Mouse (Mus musculus) bone marrow macrophage, adult 2 months (primary cell): ENCODE results near the gene Rho. TPM values are rescaled to one million over a fixed set of nuclear protein-coding genes. Genes with fewer than 3 reads are reported as not detected.

ENCODE experiments used
- H3K27ac ChIP-seq: 2 replicates; pipeline ENCODE4 v1.5.1; 2012; ENCODE audit warnings: low read depth, low read length; ENCODE audit not compliant: insufficient read depth
- H3K4me1 ChIP-seq: 2 replicates; pipeline ENCODE4 v1.6.1; 2012; ENCODE audit warnings: low read length; ENCODE audit not compliant: control insufficient read depth, insufficient read depth
- H3K4me3 ChIP-seq: 2 replicates; pipeline ENCODE4 v1.5.1; 2012; ENCODE audit warnings: mild to moderate bottlenecking, low read length, moderate library complexity; ENCODE audit not compliant: insufficient read depth
- CTCF ChIP-seq: IDR thresholded peaks from 2 replicates; pipeline ENCODE4 v1.5.1; 2012; ENCODE audit warnings: low read depth, mild to moderate bottlenecking, low read length, moderate library complexity
- POLR2A ChIP-seq: IDR thresholded peaks from 2 replicates; pipeline ENCODE4 v1.6.1; 2012; ENCODE audit warnings: mild to moderate bottlenecking, low read depth, low read length, borderline replicate concordance
- polyA plus RNA-seq: library from polyadenylated mRNA; stranded (reverse); fragments of >200 nt; gene quantifications from 2 replicates; pipeline ENCODE4 v1.2.4, GENCODE M21; 2012; ENCODE audit not compliant: missing spikeins, insufficient read depth, insufficient read length

Gene Rho
- polyA plus RNA-seq, 1 experiment: not detected

- H3K27ac ChIP-seq: no peak overlapping the region
- no peak overlapping the region for H3K4me3 ChIP-seq
- peaks cover 21% of the 10 kb centered on the region for H3K4me1 ChIP-seq
- TF ChIP-seq POLR2A: no peak
- no peak for TF ChIP-seq CTCF
Observed at GRCm38 (mm10) chr6:115914511-115915202, 16.9 kb upstream of the Rho start.

DNA sequence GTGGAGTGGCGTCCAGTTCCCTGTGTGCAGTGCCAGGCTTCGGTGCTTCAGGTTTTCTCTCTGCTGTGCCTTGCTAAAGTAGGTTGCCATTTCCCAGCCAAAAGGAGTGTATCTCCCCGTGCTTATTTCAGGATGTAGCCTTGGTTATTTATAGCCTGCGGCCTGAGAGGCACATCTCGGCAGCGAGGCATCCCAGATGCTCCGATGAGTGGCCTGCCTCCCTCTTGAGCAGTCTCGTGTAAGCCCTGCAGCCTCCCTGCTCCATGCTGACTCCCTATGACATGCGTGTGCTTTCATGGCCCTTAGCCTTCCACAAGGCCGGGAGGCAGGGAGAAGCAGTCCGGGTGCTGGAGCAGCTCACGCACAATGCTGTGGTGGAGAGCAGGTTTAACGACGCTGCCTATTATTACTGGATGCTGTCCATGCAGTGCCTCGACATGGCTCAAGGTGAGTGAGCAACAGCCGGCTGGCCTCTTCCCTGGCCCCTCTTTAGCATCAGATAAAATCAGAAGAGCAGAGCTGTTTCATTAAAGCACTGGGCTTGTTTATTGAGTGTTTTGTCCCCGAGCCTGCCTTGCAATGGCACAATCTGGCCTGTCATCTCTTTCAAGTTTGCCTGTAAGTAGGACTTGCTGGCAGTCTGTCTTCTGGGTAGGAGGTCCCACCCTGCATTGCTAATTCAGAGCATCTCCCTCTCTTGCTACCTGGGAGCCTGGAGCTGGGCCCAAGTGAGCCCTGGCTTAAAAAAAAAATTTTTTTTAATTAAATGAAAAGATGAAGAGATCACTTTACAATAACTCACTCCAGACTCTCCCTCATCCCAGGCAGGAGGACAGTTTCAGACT lies 15.7 kb upstream of the Rho start:
- Histone ChIP-seq H3K27ac (no peak overlapping the region), H3K4me3 (no peak overlapping the region), H3K4me1 (peaks cover 12% of the 10 kb centered on the region)
- TF ChIP-seq CTCF: no peak
- no peak for TF ChIP-seq POLR2A

GRCm38 (mm10) chr6:115916611-115917010 lies 14.9 kb upstream of the Rho start:
- Histone ChIP-seq H3K4me1 (peaks cover 6% of the 10 kb centered on the region), H3K27ac (no peak overlapping the region), H3K4me3 (no peak overlapping the region)
- TF ChIP-seq POLR2A: no peak
- no peak for TF ChIP-seq CTCF

- no peak overlapping the region for H3K4me3 ChIP-seq
- TF ChIP-seq CTCF: no peak
- TF ChIP-seq POLR2A: no peak
- H3K27ac ChIP-seq: no peak overlapping the region
- no peaks in the 10 kb centered on the region for H3K4me1 ChIP-seq
Observed at GRCm38 (mm10) chr6:115918615-115919014, 12.9 kb upstream of the Rho start.

DNA sequence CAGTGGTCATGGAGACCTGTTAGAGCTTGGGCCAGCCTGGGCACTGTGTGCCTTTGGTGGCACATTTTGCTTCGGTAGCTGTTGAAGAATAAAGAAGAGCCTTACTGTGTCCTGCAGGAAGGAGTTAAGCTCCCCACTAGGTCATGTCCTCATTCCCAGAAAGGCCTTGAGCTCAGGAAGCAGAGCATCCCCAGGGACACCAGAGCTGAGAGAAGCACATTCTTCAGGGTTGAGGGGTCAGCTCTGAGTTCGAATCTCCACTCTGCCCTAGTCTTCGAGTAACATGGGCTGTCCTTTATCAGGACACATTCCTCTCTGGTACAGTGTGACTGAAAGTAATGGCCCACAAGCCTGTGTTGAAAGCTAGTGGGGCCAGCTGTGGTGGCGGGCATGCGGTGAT lies 11.7 kb upstream of the Rho start:
- H3K4me1 ChIP-seq: no peaks in the 10 kb centered on the region
- no peak for TF ChIP-seq POLR2A
- TF ChIP-seq CTCF: no peak
- H3K27ac ChIP-seq: no peak overlapping the region
- H3K4me3 ChIP-seq: no peak overlapping the region

- no peak overlapping the region for H3K4me3 ChIP-seq
- H3K4me1 ChIP-seq: peaks cover 5% of the 10 kb centered on the region
- H3K27ac ChIP-seq: no peak overlapping the region
- no peak for TF ChIP-seq CTCF
Observed at GRCm38 (mm10) chr6:115924829-115925228, 6.7 kb upstream of the Rho start.

DNA sequence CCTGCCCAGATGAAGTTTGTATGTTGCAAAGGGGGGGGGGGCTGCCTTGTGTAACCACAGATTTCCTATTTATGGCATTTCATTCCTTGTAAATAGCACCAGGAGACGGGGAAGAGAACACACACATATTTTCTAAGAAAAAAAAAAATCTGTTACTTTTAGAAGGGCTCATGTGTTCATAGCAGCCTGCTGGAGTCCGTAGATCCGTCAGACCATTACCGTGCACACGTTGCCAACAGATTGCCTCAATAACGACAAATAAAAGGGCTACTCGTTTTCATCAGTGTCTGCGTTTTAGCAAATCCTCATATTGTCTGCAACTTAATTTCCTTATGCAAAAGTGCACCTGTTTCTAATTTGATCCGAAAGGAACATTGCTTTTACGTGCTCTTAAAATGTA lies 5.1 kb upstream of the Rho start:
- Histone ChIP-seq H3K4me3 (no peak overlapping the region), H3K27ac (no peak overlapping the region), H3K4me1 (peaks cover 5% of the 10 kb centered on the region)
- TF ChIP-seq CTCF (no peak), POLR2A (no peak)

DNA sequence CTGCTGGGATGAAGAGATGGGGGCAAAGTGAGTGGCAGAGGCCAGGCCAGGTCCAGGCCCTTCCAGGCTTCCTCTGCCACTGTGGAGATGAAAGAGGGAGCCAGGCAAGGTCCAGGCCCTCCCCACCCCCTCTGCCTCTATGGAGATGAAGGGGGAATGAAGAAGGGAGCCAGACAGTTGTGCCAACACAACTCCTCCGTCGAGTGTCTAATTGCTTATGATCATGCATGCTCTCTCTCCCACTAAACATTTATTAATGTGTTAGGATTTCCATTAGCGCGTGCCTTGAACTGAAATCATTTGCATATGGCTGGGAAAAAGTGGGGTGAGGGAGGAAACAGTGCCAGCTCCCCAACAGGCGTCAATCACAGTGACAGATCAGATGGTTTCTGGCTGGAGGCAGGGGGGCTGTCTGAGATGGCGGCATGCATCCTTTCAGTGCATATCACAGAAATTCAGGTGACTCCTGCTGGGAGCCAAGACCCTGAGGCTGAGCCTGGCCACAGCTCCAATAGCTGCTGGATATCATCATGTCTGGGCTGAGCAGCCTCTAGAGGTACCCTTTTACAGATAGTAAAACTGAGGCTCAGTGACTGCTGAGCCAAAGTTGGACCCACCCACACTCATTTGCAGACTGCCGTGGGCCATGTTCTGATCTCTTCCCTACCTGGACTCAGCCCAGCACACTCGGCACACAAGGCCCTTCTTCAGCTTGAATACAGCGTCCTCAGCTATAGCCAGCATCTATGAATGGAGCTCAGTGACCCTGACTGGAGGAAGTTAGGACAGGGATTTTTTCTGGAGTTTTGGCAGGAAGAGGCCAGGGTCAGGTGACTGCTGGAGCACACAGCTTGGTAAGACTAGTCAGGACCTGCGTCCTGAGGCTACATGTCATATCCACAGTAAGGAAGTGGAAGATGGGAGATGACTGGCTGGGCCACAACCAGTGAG lies 4.0 kb upstream of the Rho start:
- TF ChIP-seq POLR2A: no peak
- no peak for TF ChIP-seq CTCF
- peaks cover 5% of the 10 kb centered on the region for H3K4me1 ChIP-seq
- no peak overlapping the region for H3K27ac ChIP-seq
- no peak overlapping the region for H3K4me3 ChIP-seq

DNA sequence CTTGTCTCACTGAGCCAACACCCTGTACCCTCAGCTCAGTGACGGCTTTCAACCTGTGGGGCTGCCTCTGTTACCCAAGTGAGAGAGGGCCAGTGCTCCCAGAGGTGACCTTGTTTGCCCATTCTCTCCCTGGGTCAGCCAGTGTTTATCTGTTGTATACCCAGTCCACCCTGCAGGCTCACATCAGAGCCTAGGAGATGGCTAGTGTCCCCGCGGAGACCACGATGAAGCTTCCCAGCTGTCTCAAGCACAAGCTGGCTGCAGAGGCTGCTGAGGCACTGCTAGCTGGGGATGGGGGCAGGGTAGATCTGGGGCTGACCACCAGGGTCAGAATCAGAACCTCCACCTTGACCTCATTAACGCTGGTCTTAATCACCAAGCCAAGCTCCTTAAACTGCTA lies 1.5 kb upstream of the Rho start:
- no peak overlapping the region for H3K27ac ChIP-seq
- TF ChIP-seq CTCF (no peak), POLR2A (no peak)
- no peak overlapping the region for H3K4me3 ChIP-seq
- peaks cover 5% of the 10 kb centered on the region for H3K4me1 ChIP-seq

GRCm38 (mm10) chr6:115932391-115932790 lies 843 bp downstream of the Rho start:
- Histone ChIP-seq H3K27ac (no peak overlapping the region), H3K4me3 (no peak overlapping the region), H3K4me1 (peaks cover 5% of the 10 kb centered on the region)
- no peak for TF ChIP-seq CTCF
- TF ChIP-seq POLR2A: no peak
